Mouse (Mus musculus) heart, embryonic 13.5 days (tissue): ENCODE data around the gene Chpt1. TPM values are rescaled to one million over a fixed set of nuclear protein-coding genes. Genes with fewer than 3 reads are reported as not detected.

Experiments used
- polyA plus RNA-seq: library from polyadenylated mRNA; unstranded; fragments of >200 nt; fragmentation: Nextera tagmentation; extraction: Ambion mirVana; gene quantifications from 2 replicates; pipeline ENCODE4 v1.2.1, GENCODE M21; 2015

Gene Chpt1
- polyA plus RNA-seq, 1 experiment from 2014 or later, result 14.2 TPM

Other genes starting within 250 kb of the Chpt1 start
- gene Dram1, start 125.0 kb downstream of the Chpt1 start, polyA plus RNA-seq, result 1.2 and 1.4 TPM in 2 replicates
- 5.9 and 6.8 TPM in 2 replicates for gene Gnptab, start 124.9 kb downstream of the Chpt1 start, polyA plus RNA-seq
- 0.31 and 0.36 TPM in 2 replicates for gene Sycp3, start 44.5 kb downstream of the Chpt1 start, polyA plus RNA-seq
- gene Mybpc1, start 101.1 kb upstream of the Chpt1 start, polyA plus RNA-seq, result 2.0 and 3.4 TPM in 2 replicates
- gene Spic, start 180.9 kb upstream of the Chpt1 start, polyA plus RNA-seq, result 0.08 and 0.42 TPM in 2 replicates
- gene Arl1, start 226.8 kb upstream of the Chpt1 start, polyA plus RNA-seq, result 145 TPM in 2 replicates